Mouse (Mus musculus): ENCODE measurements around the gene Slc35e3. TPM values are rescaled to one million over a fixed set of nuclear protein-coding genes. Genes with fewer than 3 reads are reported as not detected.

Gene Slc35e3
- polyA plus RNA-seq, 1 experiment = 35.5 TPM

- DNase-seq (ENCODE audit: low read depth) = no peak
- no peak for TF ChIP-seq POLR2A (IDR thresholded peaks at IDR 0.05; ENCODE audit: borderline replicate concordance, extremely low read depth, insufficient read depth, insufficient read length, poor library complexity, severe bottlenecking)
- TF ChIP-seq CTCF (IDR thresholded peaks at IDR 0.05; ENCODE audit: borderline replicate concordance, extremely low read depth, insufficient read depth, insufficient read length) = no peak
Measured at GRCm38 (mm10) chr10:117782056-117782455, 35.9 kb upstream of the Slc35e3 start.

DNA sequence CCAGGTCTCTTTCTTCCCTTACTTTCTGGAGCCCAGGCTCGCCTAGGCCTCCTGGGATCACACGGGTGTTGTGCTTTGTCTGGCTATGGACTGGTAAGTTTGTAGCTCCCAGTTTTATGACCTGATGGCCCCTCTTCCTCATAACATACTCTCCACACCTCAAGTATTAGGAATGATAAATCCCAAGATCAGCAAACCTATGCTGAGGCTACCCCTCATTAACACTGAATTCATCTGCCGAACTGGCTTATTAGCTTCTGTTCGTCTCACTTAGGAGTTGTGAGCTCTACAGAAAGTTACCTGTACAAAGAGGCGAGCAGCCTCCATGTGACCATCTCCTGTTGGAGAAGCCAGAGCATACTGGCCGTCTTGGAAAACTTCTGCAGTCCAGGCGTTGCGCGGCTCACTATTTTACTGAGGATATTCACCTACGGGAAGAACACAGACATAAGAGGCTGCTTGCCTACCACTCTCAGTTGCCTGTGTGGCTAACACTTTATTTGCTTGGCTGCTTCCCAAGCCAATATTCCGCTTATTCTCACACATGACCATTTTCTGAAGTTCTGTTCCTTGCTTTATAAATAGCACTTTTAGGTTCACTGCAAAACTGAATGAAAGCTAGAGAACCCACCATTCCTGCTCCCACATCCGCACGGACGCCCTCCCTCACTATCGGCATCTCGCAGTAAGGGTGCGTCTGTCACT lies 35.0 kb upstream of the Slc35e3 start:
- TF ChIP-seq POLR2A (IDR thresholded peaks at IDR 0.05; ENCODE audit: borderline replicate concordance, extremely low read depth, insufficient read depth, insufficient read length, poor library complexity, severe bottlenecking) (no peak), CTCF (IDR thresholded peaks at IDR 0.05; ENCODE audit: borderline replicate concordance, extremely low read depth, insufficient read depth, insufficient read length) (no peak)
- no peak for DNase-seq (ENCODE audit: low read depth)

- DNase-seq (ENCODE audit: low read depth) = no peak
- TF ChIP-seq POLR2A (IDR thresholded peaks at IDR 0.05; ENCODE audit: borderline replicate concordance, extremely low read depth, insufficient read depth, insufficient read length, poor library complexity, severe bottlenecking) = no peak
- no peak for TF ChIP-seq CTCF (IDR thresholded peaks at IDR 0.05; ENCODE audit: borderline replicate concordance, extremely low read depth, insufficient read depth, insufficient read length)
Measured at GRCm38 (mm10) chr10:117780306-117780911, 34.2 kb upstream of the Slc35e3 start.

DNA sequence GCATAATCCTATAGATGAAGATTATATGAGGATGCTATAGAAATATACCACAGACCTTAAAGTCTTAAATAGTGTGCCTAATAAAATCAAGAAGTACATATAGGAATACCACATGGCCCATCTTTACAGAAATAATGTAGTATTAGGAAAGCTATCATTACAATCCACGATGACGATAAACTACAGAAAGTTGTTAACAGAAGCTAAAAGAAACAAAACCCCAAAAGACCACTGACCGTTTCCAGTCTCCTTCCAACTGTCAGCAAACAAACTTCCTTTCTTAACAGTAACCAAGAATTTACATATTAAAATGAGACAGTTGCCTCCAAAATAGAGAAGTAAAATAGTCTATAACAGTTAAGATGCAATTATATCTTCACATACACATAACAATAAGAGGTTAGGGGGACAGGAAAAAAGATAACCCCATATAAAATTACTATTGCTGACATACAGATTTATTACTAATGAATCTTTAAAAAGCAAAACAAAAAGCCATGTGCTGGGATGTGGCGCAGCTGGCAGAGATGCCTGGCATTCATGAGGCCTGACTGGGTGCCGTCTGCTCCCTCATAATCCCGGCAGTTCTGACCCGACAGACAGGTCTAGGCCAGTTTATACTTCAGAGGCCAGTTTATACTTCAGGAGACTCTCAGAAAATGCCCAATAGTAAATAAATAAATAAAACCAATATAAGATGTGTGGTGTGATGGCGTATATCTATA lies 33.6 kb upstream of the Slc35e3 start:
- TF ChIP-seq CTCF (IDR thresholded peaks at IDR 0.05; ENCODE audit: borderline replicate concordance, extremely low read depth, insufficient read depth, insufficient read length) (no peak), POLR2A (IDR thresholded peaks at IDR 0.05; ENCODE audit: borderline replicate concordance, extremely low read depth, insufficient read depth, insufficient read length, poor library complexity, severe bottlenecking) (no peak)
- no peak for DNase-seq (ENCODE audit: low read depth)

DNA sequence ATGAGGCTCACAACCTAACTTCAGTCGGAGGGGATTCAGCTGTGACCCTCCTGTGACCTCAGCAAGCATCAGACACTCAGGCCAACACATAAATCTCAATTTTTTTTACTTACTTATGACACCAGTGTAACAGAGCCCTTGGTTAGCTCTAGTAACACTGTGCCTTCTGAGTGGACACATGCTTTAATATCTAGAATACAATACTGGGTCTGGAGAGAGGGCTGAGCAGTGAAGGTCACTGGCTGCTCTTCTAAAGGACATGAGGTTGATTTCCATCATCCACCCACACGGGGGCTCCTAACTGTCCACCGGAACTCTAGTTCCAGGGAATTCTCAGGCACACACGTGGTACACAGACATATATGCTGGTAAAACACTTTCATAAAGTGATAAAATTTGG lies 32.8 kb upstream of the Slc35e3 start:
- no peak for TF ChIP-seq POLR2A (IDR thresholded peaks at IDR 0.05; ENCODE audit: borderline replicate concordance, extremely low read depth, insufficient read depth, insufficient read length, poor library complexity, severe bottlenecking)
- no peak for TF ChIP-seq CTCF (IDR thresholded peaks at IDR 0.05; ENCODE audit: borderline replicate concordance, extremely low read depth, insufficient read depth, insufficient read length)
- no peak for DNase-seq (ENCODE audit: low read depth)

GRCm38 (mm10) chr10:117778328-117778910 lies 32.3 kb upstream of the Slc35e3 start:
- no peak for TF ChIP-seq POLR2A (IDR thresholded peaks at IDR 0.05; ENCODE audit: borderline replicate concordance, extremely low read depth, insufficient read depth, insufficient read length, poor library complexity, severe bottlenecking)
- no peak for TF ChIP-seq CTCF (IDR thresholded peaks at IDR 0.05; ENCODE audit: borderline replicate concordance, extremely low read depth, insufficient read depth, insufficient read length)
- DNase-seq (ENCODE audit: low read depth) = no peak

- no peak for TF ChIP-seq POLR2A (IDR thresholded peaks at IDR 0.05; ENCODE audit: borderline replicate concordance, extremely low read depth, insufficient read depth, insufficient read length, poor library complexity, severe bottlenecking)
- no peak for DNase-seq (ENCODE audit: low read depth)
Measured at GRCm38 (mm10) chr10:117777501-117778327, 31.5 kb upstream of the Slc35e3 start.

- no peak for DNase-seq (ENCODE audit: low read depth)
- no peak for TF ChIP-seq CTCF (IDR thresholded peaks at IDR 0.05; ENCODE audit: borderline replicate concordance, extremely low read depth, insufficient read depth, insufficient read length)
- no peak for TF ChIP-seq POLR2A (IDR thresholded peaks at IDR 0.05; ENCODE audit: borderline replicate concordance, extremely low read depth, insufficient read depth, insufficient read length, poor library complexity, severe bottlenecking)
Measured at GRCm38 (mm10) chr10:117777103-117777470, 30.9 kb upstream of the Slc35e3 start.

GRCm38 (mm10) chr10:117776281-117777102 lies 30.3 kb upstream of the Slc35e3 start:
- TF ChIP-seq POLR2A (IDR thresholded peaks at IDR 0.05; ENCODE audit: borderline replicate concordance, extremely low read depth, insufficient read depth, insufficient read length, poor library complexity, severe bottlenecking) (no peak), CTCF (IDR thresholded peaks at IDR 0.05; ENCODE audit: borderline replicate concordance, extremely low read depth, insufficient read depth, insufficient read length) (no peak)

More at GRCm38 (mm10) chr10:117776281-117777102, 30.3 kb upstream of the Slc35e3 start:
- no peak for DNase-seq (ENCODE audit: low read depth)

Data from brain, embryonic 14.5 days (tissue).